Mouse (Mus musculus) gastrocnemius, adult 2 months (tissue): ENCODE results near the gene Cradd. TPM values are rescaled to one million over a fixed set of nuclear protein-coding genes. Genes with fewer than 3 reads are reported as not detected.
A peak's percentile ranks its signal among the peaks of the same experiment; 100 is the strongest.

ENCODE experiments used
- DNase-seq: peaks from one replicate; pipeline ENCODE4 v3.0.0; 2022
- H3K27ac ChIP-seq: fragments of 200-600 bp; 2 replicates; pipeline ENCODE4 v1.8.1; 2022; ENCODE audit warnings: mild to moderate bottlenecking
- H3K4me3 ChIP-seq: fragments of 200-600 bp; 2 replicates; pipeline ENCODE4 v1.8.1; 2022; ENCODE audit warnings: mild to moderate bottlenecking, moderate library complexity
- CTCF ChIP-seq: fragments of 200-600 bp; IDR thresholded peaks from 2 replicates; pipeline ENCODE4 v1.8.1; 2022; ENCODE audit warnings: antibody characterized with exemption, mild to moderate bottlenecking, moderate library complexity
- intact Hi-C: fragments of 180-260 bp; cut with DNase I; formaldehyde crosslinking; loops from one replicate; pipeline ENCODE4 v1.15.1; 2025
- total RNA-seq, 2 experiments: library from RNA; stranded (reverse); gene quantifications; 2 replicates each; pipeline ENCODE4 v1.2.3; 2021

Gene Cradd
- total RNA-seq, 2 experiments from 2014 or later = 8.6 to 9.8 TPM

GRCm38 (mm10) chr10:95279459-95279858 lies 44.5 kb downstream of the Cradd start:
- intact Hi-C loops = no loop called here
- no peak for TF ChIP-seq CTCF
- H3K27ac ChIP-seq = no peak overlapping the region
- no peak for DNase-seq
- no peak overlapping the region for H3K4me3 ChIP-seq

- Histone ChIP-seq H3K27ac (no peak overlapping the region), H3K4me3 (no peak overlapping the region)
- intact Hi-C loops = no loop called here
- no peak for TF ChIP-seq CTCF
- no peak for DNase-seq
Observed at GRCm38 (mm10) chr10:95278085-95278484, 45.8 kb downstream of the Cradd start.

GRCm38 (mm10) chr10:95275488-95275887 lies 48.4 kb downstream of the Cradd start:
- TF ChIP-seq CTCF = no peak
- Histone ChIP-seq H3K4me3 (no peak overlapping the region), H3K27ac (no peak overlapping the region)
- no peak for DNase-seq
- intact Hi-C loops = no loop called here

- Histone ChIP-seq H3K4me3 (no peak overlapping the region), H3K27ac (no peak overlapping the region)
- no peak for TF ChIP-seq CTCF
- no peak for DNase-seq
- intact Hi-C loops = no loop called here
Observed at GRCm38 (mm10) chr10:95273226-95273625, 50.7 kb downstream of the Cradd start.

GRCm38 (mm10) chr10:95269151-95269550 lies 54.8 kb downstream of the Cradd start:
- DNase-seq = peak; percentile 69

GRCm38 (mm10) chr10:95268366-95268765 lies 55.6 kb downstream of the Cradd start:
- intact Hi-C loops = loop anchor here (2.0 to 5.0 kb wide), 3 partner anchors 28 to 181 kb away; no protein-coding TSS in a partner anchor
- DNase-seq = peak; percentile 77
- peak overlapping the region; percentile 88 for H3K27ac ChIP-seq
- TF ChIP-seq CTCF = no peak
- peak overlapping the region; percentile 38 for H3K4me3 ChIP-seq

More at GRCm38 (mm10) chr10:95269151-95269550, 54.8 kb downstream of the Cradd start:
- Histone ChIP-seq H3K27ac (peak overlapping the region; percentile 88), H3K4me3 (no peak overlapping the region)
- intact Hi-C loops = loop anchor here (2.0 to 5.0 kb wide), 3 partner anchors 28 to 182 kb away; no protein-coding TSS in a partner anchor
- no peak for TF ChIP-seq CTCF

GRCm38 (mm10) chr10:95266983-95267382 lies 57.0 kb downstream of the Cradd start:
- intact Hi-C loops = loop anchor here (5.0 kb wide), 2 partner anchors 130 to 180 kb away; no protein-coding TSS in a partner anchor
- DNase-seq = no peak
- peak overlapping the region; percentile 81 for H3K4me3 ChIP-seq
- H3K27ac ChIP-seq = peak overlapping the region; percentile 88
- TF ChIP-seq CTCF = no peak

- intact Hi-C loops = loop anchor here (5.0 kb wide), 2 partner anchors 131 to 179 kb away; no protein-coding TSS in a partner anchor
- peak overlapping the region; percentile 81 for H3K4me3 ChIP-seq
- no peak for TF ChIP-seq CTCF
- peak overlapping the region; percentile 88 for H3K27ac ChIP-seq
- DNase-seq = peak; percentile 32
Observed at GRCm38 (mm10) chr10:95266041-95266762, 57.7 kb downstream of the Cradd start.

GRCm38 (mm10) chr10:95265576-95265975 lies 58.4 kb downstream of the Cradd start:
- no peak for TF ChIP-seq CTCF
- intact Hi-C loops = loop anchor here (2.0 to 5.0 kb wide), 4 partner anchors 51 to 178 kb away; partner anchors contain the start of gene Socs2
- no peak for DNase-seq
- Histone ChIP-seq H3K27ac (peak overlapping the region; percentile 88), H3K4me3 (peak overlapping the region; percentile 81)

- intact Hi-C loops = loop anchor here (2.0 to 5.0 kb wide), 5 partner anchors 52 to 177 kb away; partner anchors contain the start of gene Socs2
Observed at GRCm38 (mm10) chr10:95264485-95265321, 59.2 kb downstream of the Cradd start.

GRCm38 (mm10) chr10:95262388-95262787 lies 61.5 kb downstream of the Cradd start:
- Histone ChIP-seq H3K4me3 (peak overlapping the region; percentile 81), H3K27ac (peak overlapping the region; percentile 88)
- no peak for DNase-seq
- no peak for TF ChIP-seq CTCF
- intact Hi-C loops = loop anchor here (5.0 kb wide), 1 partner anchor 160 kb away; no protein-coding TSS in a partner anchor

More at GRCm38 (mm10) chr10:95264485-95265321, 59.2 kb downstream of the Cradd start:
- TF ChIP-seq CTCF = no peak
- peak overlapping the region; percentile 81 for H3K4me3 ChIP-seq
- DNase-seq = peak; percentile 74
- H3K27ac ChIP-seq = peak overlapping the region; percentile 88

- peak overlapping the region; percentile 88 for H3K27ac ChIP-seq
Observed at GRCm38 (mm10) chr10:95261279-95261678, 62.7 kb downstream of the Cradd start.

GRCm38 (mm10) chr10:95260420-95260819 lies 63.5 kb downstream of the Cradd start:
- intact Hi-C loops = loop anchor here (5.0 kb wide), 1 partner anchor 158 kb away; no protein-coding TSS in a partner anchor
- peak; percentile 83 for DNase-seq
- Histone ChIP-seq H3K27ac (peak overlapping the region; percentile 88), H3K4me3 (no peak overlapping the region)
- no peak for TF ChIP-seq CTCF

More at GRCm38 (mm10) chr10:95261279-95261678, 62.7 kb downstream of the Cradd start:
- no peak for TF ChIP-seq CTCF
- H3K4me3 ChIP-seq = no peak overlapping the region
- intact Hi-C loops = loop anchor here (5.0 kb wide), 1 partner anchor 159 kb away; no protein-coding TSS in a partner anchor
- DNase-seq = no peak
